Comparison of ENCODE assay signal across 8 mouse cellular contexts in genomic region chr5:97111207-97111910, GRCm38 (mm10). TPM values are rescaled to one million over a fixed set of nuclear protein-coding genes. Genes with fewer than 3 reads are reported as not detected.
DNase-seq lines count a peak whose midpoint lies in the region; ATAC-seq lines count a peak whose summit lies in the region.

Gene Paqr3, minus strand, starts transcription at chr5:97111596.

- peaks cover under 1% of the 10 kb centered on the region for H3K36me3 ChIP-seq in megakaryocyte, embryonic 14.5 days (replicated peaks; ENCODE audit: low read length)

- DNase-seq in ZHBTc4 (ENCODE audit: low read depth, low spot score): peak; percentile 98
- peak; percentile 95 to 96 for DNase-seq in gastrocnemius, adult 8-10 months (ENCODE audit: low spot score in 2 of 2)
- DNase-seq in hindlimb bud, embryonic 11.5 days (ENCODE audit: extremely low spot score, low read depth, low spot score): peak; percentile 60
- peak; percentile 94 to 97 for DNase-seq in left cerebral cortex, adult 8-10 months (ENCODE audit: low spot score in 2 of 2)
- peak; percentile 98 for DNase-seq in right cerebral cortex, postnatal 10 days (ENCODE audit: low spot score in 2 of 2)
- DNase-seq in urinary bladder, postnatal 25 days (ENCODE audit: low spot score): peak; percentile 98

- peak; percentile 99 for ATAC-seq in common myeloid progenitor, adult 5-6 weeks (replicated peaks; ENCODE audit: low read depth, poor library complexity, severe bottlenecking)

- H3K4me1 ChIP-seq in megakaryocyte, embryonic 14.5 days: peaks cover 14% of the 10 kb centered on the region

- peaks cover 17% of the 10 kb centered on the region for H3K27me3 ChIP-seq in megakaryocyte, embryonic 14.5 days (replicated peaks)

- H3K9me3 ChIP-seq in megakaryocyte, embryonic 14.5 days: no peaks in the 10 kb centered on the region

- H3K4me3 ChIP-seq in megakaryocyte, embryonic 14.5 days (replicated peaks): peak within 1 kb of the TSS; percentile 97

RNA-seq across cellular contexts. Expression of gene Paqr3, which starts in this region (rescaled TPM):
- 2.9 and 3.9 TPM in 2 replicates for total RNA-seq in common myeloid progenitor, adult 5-6 weeks (2017)
- 1 to 10 TPM; 2.6 to 6.0 (median 3.6) TPM for total RNA-seq in gastrocnemius, adult 8-10 months (2022)
- total RNA-seq in left cerebral cortex, adult 8-10 months (2022): 10 to 100 TPM; 23.9 to 27.5 (median 25.2) TPM
- polyA plus RNA-seq in megakaryocyte, embryonic 14.5 days (2012; ENCODE audit: insufficient read depth, low replicate concordance): 0.11 TPM in 1 of 2 replicates, not detected in the other

Comparison
In these comparisons a context has a peak if more than half of its experiments do, and no peak if none do; other contexts are left out.
1. Peak in every context shown above with its lines: DNase-seq, ATAC-seq and H3K4me3 ChIP-seq.